Mouse (Mus musculus): ENCODE results near the gene Tmem117.

DNA sequence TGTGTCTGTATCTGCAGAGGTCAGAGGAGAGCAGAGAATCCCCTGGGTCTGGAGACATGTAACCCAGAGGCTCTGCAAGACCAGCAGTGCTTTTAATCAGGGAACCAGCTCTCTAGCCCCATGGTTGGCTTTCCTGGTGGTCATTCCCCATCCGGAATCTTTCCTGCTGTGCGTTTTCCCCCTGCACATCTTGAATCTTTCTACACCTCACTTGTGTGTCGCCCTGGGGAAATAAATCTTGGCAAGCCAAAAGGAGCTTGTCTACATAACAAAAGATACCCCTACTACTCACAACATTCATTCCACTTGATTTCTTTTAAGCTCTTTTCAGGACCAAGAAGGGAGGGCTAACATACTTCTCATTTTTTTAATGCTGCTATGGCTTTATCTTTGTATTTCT lies 169.2 kb downstream of the Tmem117 start:
- TF ChIP-seq EP300 (IDR thresholded peaks at IDR 0.05; ENCODE audit: insufficient read depth, low read depth, low read length) (no peak), POLR2A (IDR thresholded peaks at IDR 0.05; ENCODE audit: insufficient read depth, low read depth, low read length) (no peak), CTCF (IDR thresholded peaks at IDR 0.05) (no peak)

Data from heart, adult 2 months (tissue).